Mouse (Mus musculus) lung, adult 18-20 months (tissue): ENCODE data around the gene Ankrd34a.

Experiments used
- DNase-seq, 2 experiments: peaks; one replicate each; pipeline ENCODE4 v3.0.0; 2022; ENCODE audit warnings: mixed read lengths in 2 of 2

Gene Ankrd34a

GRCm38 (mm10) chr3:96596228-96596707 is at the start of gene Ankrd34a:
Gene Ankrd34a, plus strand, starts transcription at chr3:96596636.
- DNase-seq = no peak

- no peak for DNase-seq
Observed at GRCm38 (mm10) chr3:96546880-96547279, 49.6 kb upstream of the Ankrd34a start.

DNA sequence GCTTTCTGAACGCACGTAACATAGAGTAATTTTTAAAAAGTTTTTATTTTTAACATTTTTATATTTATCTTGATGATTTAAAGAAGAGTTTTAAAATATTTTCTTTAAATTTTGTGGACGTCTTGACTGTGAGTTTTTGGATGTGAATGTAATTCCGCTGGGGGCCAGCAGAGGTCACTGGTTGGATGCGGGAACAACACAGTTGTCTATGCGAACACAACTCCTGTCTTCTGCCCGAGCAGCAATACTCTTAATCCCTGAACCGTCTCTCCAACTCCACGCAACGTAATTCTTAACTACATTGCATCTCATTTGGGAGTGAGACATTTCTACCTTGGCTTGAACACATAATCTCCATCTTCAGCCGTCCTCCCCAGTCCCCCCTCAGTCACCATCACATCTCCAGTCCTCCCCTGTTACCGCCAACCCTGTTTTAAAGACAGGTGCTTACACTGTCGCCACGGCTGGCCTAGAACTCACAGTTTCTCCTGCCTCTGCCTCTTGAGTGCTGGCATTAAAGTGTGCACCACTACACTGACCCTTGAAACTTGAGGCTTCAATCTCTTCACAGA is 49.0 kb upstream of the Ankrd34a start:
- peak; percentile 78 to 79 for DNase-seq

DNA sequence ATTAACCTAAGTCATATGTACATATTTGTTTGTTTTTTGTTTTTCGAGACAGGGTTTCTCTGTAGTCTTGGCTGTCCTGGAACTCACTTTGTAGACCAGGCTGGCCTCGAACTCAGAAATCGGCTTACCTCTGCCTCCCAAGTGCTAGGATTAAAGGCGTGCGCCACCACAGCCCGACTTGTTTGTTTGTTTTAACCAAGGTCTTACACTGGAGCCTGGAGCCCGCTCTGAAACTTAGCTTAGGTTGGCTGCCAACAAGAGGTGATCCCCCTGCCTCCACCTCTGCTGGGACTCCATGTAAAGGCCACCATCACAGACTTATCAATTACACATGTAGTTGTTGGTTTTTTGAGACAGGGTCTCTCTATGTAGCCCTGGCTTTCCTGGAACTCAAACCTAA is 47.6 kb upstream of the Ankrd34a start:
- no peak for DNase-seq

- DNase-seq = no peak
Observed at GRCm38 (mm10) chr3:96549346-96549745, 47.1 kb upstream of the Ankrd34a start.

DNA sequence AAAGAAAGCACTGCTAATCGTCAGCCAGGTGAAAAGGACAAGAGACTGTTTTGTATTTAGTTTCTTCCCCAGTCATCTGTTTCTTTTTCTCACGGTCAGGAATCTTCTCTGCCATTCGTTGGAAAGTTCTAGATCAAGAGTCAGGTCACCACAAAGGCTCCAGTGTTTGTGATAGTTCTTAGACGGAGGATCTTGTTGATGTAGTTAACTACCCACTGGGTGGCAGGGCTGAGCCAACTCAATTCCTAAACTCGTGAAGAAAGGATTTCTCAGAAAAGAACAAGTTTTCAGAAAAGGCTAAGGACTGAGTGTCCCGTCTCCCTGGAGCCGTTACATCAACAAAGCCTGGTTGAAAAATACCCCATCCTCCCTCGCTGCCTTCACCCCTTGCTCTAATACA is 45.2 kb upstream of the Ankrd34a start:
- DNase-seq = peak; percentile 77 to 83

DNA sequence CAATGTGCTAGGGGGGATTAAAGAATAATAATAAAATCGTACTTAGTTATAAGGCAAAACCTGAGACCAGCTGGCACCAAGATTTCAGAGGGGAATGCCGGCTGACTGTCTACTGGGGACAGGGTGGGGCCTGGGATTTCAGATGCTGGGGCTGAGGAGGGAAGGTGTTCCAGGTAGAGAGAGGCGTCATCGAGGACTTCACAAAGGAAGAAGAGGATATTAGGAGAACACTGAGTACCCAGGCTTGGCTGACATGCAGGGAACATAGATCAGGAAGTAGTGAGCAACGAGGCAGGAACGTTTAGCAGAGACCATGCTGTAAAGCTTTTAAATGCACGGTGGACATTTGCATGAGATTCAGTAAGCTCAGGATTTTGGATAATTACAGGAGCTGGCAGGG is 44.5 kb upstream of the Ankrd34a start:
- DNase-seq = no peak

GRCm38 (mm10) chr3:96553601-96554000 is 42.8 kb upstream of the Ankrd34a start:
- no peak for DNase-seq

DNA sequence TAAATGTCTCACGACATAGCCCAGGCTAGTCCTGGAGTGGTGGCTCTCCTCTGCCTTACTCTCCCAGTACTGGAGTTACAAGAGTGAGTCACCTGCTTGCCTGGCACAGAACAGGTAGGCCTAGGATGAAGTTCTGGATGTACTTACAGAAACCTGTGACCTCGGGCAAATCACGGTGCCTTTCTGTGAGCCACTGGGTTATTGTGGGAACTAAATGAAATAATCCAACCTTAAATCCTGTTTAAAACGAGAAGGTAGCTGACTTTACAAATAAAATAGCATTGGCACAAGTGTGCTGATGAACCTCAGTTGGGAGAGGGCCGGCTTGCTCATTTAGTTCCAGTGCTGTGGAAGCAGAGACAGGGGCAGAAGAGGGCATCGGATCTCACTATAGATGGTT is 42.2 kb upstream of the Ankrd34a start:
- DNase-seq = no peak

- DNase-seq = peak; percentile 90 to 93
Observed at GRCm38 (mm10) chr3:96555041-96555596, 41.3 kb upstream of the Ankrd34a start.

DNA sequence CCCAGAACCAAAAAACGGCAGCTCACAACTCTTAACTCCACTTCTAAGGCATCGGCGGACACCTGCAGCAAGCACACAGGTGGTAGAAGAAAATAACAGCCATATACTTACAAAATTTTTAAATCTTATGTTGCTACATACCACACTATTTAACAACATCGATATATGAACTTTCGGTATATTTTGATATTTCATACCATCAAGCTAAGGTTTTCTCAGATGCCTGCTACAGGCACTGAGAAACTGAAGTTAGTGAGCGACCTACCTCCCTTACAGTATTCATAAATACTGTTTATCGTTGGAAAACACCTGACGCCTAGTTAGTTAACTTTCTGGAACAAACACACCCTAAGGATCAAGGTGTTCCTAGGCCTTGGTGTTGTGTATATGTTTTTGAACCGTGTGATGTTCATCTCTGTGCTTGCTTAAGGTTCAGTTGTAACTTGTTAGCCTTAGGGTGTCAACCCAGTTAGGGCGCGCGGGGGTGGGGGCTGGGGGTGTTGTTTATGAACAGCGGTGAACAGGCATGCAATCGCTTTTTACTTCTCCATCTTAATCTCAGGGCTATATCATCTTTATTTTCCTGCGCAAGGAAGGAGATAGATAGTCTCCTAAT is 40.3 kb upstream of the Ankrd34a start:
- DNase-seq = no peak

DNA sequence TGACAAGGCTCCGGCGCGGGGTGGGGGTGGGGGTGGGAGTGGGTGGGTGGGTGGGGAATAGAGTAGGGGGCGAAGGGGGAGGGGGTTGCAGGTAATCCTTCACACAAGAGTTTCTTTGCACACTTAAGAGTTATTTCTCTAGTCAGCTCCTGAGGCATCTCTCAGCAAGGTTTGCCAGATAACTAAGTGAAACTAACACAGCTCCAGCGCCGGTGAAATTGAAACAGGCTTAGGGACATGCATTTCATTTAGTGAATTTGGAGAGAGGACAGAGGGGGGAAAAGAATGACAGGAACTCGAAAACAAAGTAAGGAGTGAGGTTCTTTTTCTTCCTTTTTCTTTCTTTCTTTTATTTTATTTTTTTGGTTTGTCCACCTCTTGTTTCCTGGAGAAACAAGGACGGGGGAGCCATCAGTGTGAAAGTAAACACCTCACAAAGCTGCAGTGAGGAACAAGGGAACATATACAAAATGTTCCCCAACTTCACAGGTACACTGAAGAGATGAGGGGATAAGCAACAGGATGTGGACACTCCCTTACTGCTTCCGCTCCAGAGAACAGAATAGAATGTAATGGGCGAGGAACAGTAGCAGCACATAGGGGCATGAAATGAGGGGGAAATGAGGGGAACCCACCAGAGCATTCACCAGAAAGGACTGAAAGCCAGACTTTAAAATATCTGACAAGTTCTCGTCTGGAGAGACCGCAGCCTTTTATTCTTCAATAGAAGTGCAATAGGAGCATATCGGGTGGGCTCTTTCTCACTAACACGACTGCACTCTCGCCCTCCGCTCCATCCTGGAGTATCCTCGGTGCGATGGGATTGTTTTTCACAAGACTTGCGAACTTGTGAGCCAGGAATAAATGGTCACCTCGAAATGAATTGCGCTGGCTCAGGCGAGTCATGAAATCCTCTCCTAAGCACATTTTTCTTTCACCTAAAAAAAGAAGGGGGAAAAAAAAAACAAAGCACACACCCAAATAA is 39.5 kb upstream of the Ankrd34a start:
- DNase-seq = no peak

DNA sequence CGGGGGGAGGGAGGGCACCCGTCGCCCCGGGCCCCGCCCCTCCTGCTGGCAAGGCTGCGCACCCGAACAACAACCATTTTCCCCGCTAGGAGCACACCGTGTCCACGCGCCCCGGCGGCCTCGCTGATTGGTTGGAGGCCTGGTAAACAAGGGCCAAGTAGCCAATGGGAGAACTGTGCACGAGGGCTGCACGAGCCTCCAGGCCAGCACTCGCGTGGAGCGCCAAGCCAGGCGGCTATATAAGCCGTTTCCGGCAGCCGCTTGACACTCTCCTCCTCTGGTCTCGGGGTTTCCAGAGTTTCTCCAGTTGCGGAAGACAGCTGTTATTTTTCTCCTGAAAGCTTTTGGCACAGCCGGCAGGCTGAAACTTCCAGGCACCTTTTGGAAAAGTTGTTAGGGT is 38.7 kb upstream of the Ankrd34a start, which contains the start of gene Txnip:
Gene Txnip, plus strand, starts transcription at position 264 of the 400 bp plus-strand sequence.
- DNase-seq = peak; percentile 100

DNA sequence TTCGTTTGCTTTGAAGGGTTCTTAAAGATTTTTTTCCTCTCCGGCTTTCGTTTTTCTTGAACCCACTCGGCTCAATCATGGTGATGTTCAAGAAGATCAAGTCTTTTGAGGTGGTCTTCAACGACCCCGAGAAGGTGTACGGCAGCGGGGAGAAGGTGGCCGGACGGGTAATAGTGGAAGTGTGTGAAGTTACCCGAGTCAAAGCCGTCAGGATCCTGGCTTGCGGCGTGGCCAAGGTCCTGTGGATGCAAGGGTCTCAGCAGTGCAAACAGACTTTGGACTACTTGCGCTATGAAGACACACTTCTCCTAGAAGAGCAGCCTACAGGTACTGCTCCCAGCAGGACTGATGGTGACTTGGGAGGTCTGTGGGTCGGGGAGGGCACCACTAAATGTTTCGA is 38.3 kb upstream of the Ankrd34a start:
- no peak for DNase-seq

DNA sequence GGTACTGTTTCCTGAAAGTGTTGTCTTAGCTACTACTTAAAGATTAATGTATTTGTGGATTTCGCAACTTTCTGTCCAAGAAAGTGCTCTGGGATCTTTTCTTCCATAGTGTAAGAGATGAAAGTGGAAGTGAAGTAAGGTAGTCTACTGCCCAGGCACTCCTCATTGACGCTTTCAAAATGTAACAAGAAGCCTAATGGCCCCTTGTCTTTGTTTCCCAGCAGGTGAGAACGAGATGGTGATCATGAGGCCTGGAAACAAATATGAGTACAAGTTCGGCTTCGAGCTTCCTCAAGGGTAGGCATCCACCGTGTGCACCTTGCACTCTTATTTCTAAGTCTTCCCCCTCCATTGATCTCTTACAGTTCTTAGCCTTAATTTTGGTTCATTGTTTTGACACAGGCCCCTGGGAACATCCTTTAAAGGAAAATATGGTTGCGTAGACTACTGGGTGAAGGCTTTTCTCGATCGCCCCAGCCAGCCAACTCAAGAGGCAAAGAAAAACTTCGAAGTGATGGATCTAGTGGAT is 37.7 kb upstream of the Ankrd34a start:
- DNase-seq = no peak

DNA sequence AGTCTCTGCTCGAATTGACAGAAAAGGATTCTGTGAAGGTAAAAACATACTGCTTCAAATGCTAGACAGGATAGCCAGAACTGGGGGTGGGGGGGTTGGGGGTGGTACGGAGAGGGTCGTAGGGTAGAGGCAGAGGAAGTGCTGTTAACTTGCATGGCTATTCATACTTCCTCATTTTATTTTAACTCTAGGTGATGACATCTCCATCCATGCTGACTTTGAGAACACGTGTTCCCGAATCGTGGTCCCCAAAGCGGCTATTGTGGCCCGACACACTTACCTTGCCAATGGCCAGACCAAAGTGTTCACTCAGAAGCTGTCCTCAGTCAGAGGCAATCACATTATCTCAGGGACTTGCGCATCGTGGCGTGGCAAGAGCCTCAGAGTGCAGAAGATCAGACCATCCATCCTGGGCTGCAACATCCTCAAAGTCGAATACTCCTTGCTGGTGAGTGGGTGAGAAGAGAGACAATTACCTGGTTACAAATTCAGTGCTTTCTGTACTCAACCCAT is 37.0 kb upstream of the Ankrd34a start:
- no peak for DNase-seq

- DNase-seq = no peak
Observed at GRCm38 (mm10) chr3:96559911-96560850, 36.3 kb upstream of the Ankrd34a start.

- DNase-seq = no peak
Observed at GRCm38 (mm10) chr3:96560881-96561668, 35.4 kb upstream of the Ankrd34a start.

GRCm38 (mm10) chr3:96561946-96562681 is 34.3 kb upstream of the Ankrd34a start:
- no peak for DNase-seq

- no peak for DNase-seq
Observed at GRCm38 (mm10) chr3:96563267-96563666, 33.2 kb upstream of the Ankrd34a start.
